Mouse (Mus musculus): ENCODE results near the gene Il17rd.

Gene Il17rd

GRCm38 (mm10) chr14:27038783-27039182 lies at the start of gene Il17rd:
Gene Il17rd, plus strand, starts transcription at chr14:27038941.
- WGBS = 1% methylated on average over 29 of the region's 29 CpGs

- 82% methylated on average over 18 of the region's 18 CpGs for WGBS
Measured at GRCm38 (mm10) chr14:26991622-26992021, 47.1 kb upstream of the Il17rd start.

GRCm38 (mm10) chr14:26993427-26993826 lies 45.3 kb upstream of the Il17rd start:
- WGBS = 78% methylated on average over 3 of the region's 3 CpGs

- WGBS = 10% methylated on average over 16 of the region's 16 CpGs
Measured at GRCm38 (mm10) chr14:26994211-26994741, 44.5 kb upstream of the Il17rd start, which contains the start of gene Hesx1. Gene Hesx1, plus strand, starts transcription at chr14:26994416.

GRCm38 (mm10) chr14:27000386-27000785 lies 38.4 kb upstream of the Il17rd start:
- 21% methylated on average over 11 of the region's 11 CpGs for WGBS

GRCm38 (mm10) chr14:27004906-27005305 lies 33.8 kb upstream of the Il17rd start:
- WGBS = 79% methylated on average over 7 of the region's 7 CpGs

- 52% methylated on average over 6 of the region's 6 CpGs for WGBS
Measured at GRCm38 (mm10) chr14:27005937-27006336, 32.8 kb upstream of the Il17rd start.

GRCm38 (mm10) chr14:27011561-27011960 lies 27.2 kb upstream of the Il17rd start:
- 86% methylated on average over 5 of the region's 5 CpGs for WGBS

- WGBS = 88% methylated on average over 4 of the region's 4 CpGs
Measured at GRCm38 (mm10) chr14:27013658-27014057, 25.1 kb upstream of the Il17rd start.

- 89% methylated on average over 2 of the region's 2 CpGs for WGBS
Measured at GRCm38 (mm10) chr14:27017936-27018335, 20.8 kb upstream of the Il17rd start.

GRCm38 (mm10) chr14:27019850-27020249 lies 18.9 kb upstream of the Il17rd start:
- 77% methylated on average over 14 of the region's 14 CpGs for WGBS

GRCm38 (mm10) chr14:27022876-27023275 lies 15.9 kb upstream of the Il17rd start:
- WGBS = 47% methylated on average over 11 of the region's 11 CpGs

- WGBS = 85% methylated on average over 4 of the region's 4 CpGs
Measured at GRCm38 (mm10) chr14:27024664-27025063, 14.1 kb upstream of the Il17rd start.

- WGBS = 3% methylated on average over 15 of the region's 15 CpGs
Measured at GRCm38 (mm10) chr14:27029771-27030173, 9.0 kb upstream of the Il17rd start.

- WGBS = 26% methylated on average over 4 of the region's 4 CpGs
Measured at GRCm38 (mm10) chr14:27031142-27031541, 7.6 kb upstream of the Il17rd start.

GRCm38 (mm10) chr14:27037513-27037912 lies 1.2 kb upstream of the Il17rd start:
- 78% methylated on average over 1 of the region's 1 CpGs for WGBS

GRCm38 (mm10) chr14:27039281-27040248 lies 824 bp downstream of the Il17rd start:
- WGBS = 5% methylated on average over 59 of the region's 59 CpGs

GRCm38 (mm10) chr14:27040451-27040850 lies 1.7 kb downstream of the Il17rd start:
- WGBS = 77% methylated on average over 12 of the region's 12 CpGs

- 62% methylated on average over 8 of the region's 8 CpGs for WGBS
Measured at GRCm38 (mm10) chr14:27042280-27042983, 3.7 kb downstream of the Il17rd start.

GRCm38 (mm10) chr14:27043416-27043815 lies 4.7 kb downstream of the Il17rd start:
- 65% methylated on average over 5 of the region's 5 CpGs for WGBS

GRCm38 (mm10) chr14:27044221-27044966 lies 5.7 kb downstream of the Il17rd start:
- 41% methylated on average over 11 of the region's 11 CpGs for WGBS

GRCm38 (mm10) chr14:27044967-27045361 lies 6.2 kb downstream of the Il17rd start:
- 65% methylated on average over 2 of the region's 2 CpGs for WGBS
